Mouse (Mus musculus): Measurements from ENCODE around the gene Kcnc2.

GRCm38 (mm10) chr10:112317783-112318182 is 46.9 kb downstream of the Kcnc2 start:
- TF ChIP-seq ZNF384 (IDR thresholded peaks at IDR 0.05; ENCODE audit: low read depth, low read length) = no peak
- no peak for TF ChIP-seq CHD2 (IDR thresholded peaks at IDR 0.05; ENCODE audit: low read depth, low read length)
- no peak for TF ChIP-seq HCFC1 (IDR thresholded peaks at IDR 0.05; ENCODE audit: borderline replicate concordance, insufficient read depth, low read length)
- TF ChIP-seq MAFK (IDR thresholded peaks at IDR 0.05; ENCODE audit: insufficient read depth, low read depth, low read length) = no peak
- no peak for TF ChIP-seq ZC3H11A (IDR thresholded peaks at IDR 0.05; ENCODE audit: borderline replicate concordance, low read depth, low read length)
